Mouse (Mus musculus) MEL (cell line): Measurements from ENCODE around the gene Olfr411. TPM values are rescaled to one million over a fixed set of nuclear protein-coding genes. Genes with fewer than 3 reads are reported as not detected.

ENCODE experiments used
- DNase-seq: peaks from one replicate; pipeline ENCODE4 v3.0.0; 2011; ENCODE audit warnings: low read depth, low spot score
- H3K27ac ChIP-seq: 2 replicates; pipeline ENCODE4 v1.5.1; 2012; ENCODE audit warnings: low read depth, mild to moderate bottlenecking, control low read depth, low read length, moderate library complexity; ENCODE audit not compliant: control insufficient read depth
- H3K27me3 ChIP-seq, 2 experiments: fragments of 150-350 bp in 1 of 2; sonication (generic) in 1 of 2; 2 replicates each; pipeline ENCODE4 v1.6.1; 2012; ENCODE audit warnings: low read length in 2 of 2, mild to moderate bottlenecking in 2 of 2, improper control_type of control experiment in 1 of 2, moderate library complexity in 1 of 2; ENCODE audit not compliant: insufficient read depth in 2 of 2, control insufficient read depth in 1 of 2
- H3K36me3 ChIP-seq, 2 experiments: 2 replicates each; pipeline ENCODE4 v1.6.1; 2012 to 2014; ENCODE audit warnings: low read length in 2 of 2, improper control_type of control experiment in 1 of 2, inconsistent platforms in 1 of 2, mild to moderate bottlenecking in 1 of 2; ENCODE audit not compliant: insufficient read depth in 2 of 2, control insufficient read depth in 1 of 2
- H3K4me1 ChIP-seq, 2 experiments: fragments of 150-350 bp in 1 of 2; sonication (generic) in 1 of 2; 2 replicates each; pipeline ENCODE4 v1.6.1; 2012; ENCODE audit warnings: low read length in 2 of 2, improper control_type of control experiment in 1 of 2, mild to moderate bottlenecking in 1 of 2; ENCODE audit not compliant: insufficient read depth in 2 of 2, control insufficient read depth in 1 of 2
- H3K4me3 ChIP-seq, 2 experiments: fragments of 150-350 bp in 1 of 2; sonication (generic) in 1 of 2; 2 replicates each; pipeline ENCODE4 v1.5.1; 2012; ENCODE audit warnings: low read depth in 2 of 2, low read length in 2 of 2, mild to moderate bottlenecking in 2 of 2, moderate library complexity in 2 of 2, control low read depth in 1 of 2, improper control_type of control experiment in 1 of 2; ENCODE audit not compliant: control insufficient read depth in 1 of 2, insufficient read depth in 1 of 2
- H3K79me2 ChIP-seq: 2 replicates; pipeline ENCODE4 v1.6.1; 2012; ENCODE audit warnings: mild to moderate bottlenecking, low read length, moderate library complexity; ENCODE audit not compliant: control insufficient read depth, poor library complexity, insufficient read depth
- H3K9ac ChIP-seq: 2 replicates; pipeline ENCODE4 v1.6.1; 2012; ENCODE audit warnings: low read depth, mild to moderate bottlenecking, control low read depth, low read length, moderate library complexity; ENCODE audit not compliant: control insufficient read depth, poor library complexity, severe bottlenecking
- H3K9me3 ChIP-seq: fragments of 150-350 bp; sonication (generic); replicated peaks from 2 replicates; pipeline ENCODE4 v1.6.1; 2012; ENCODE audit warnings: mild to moderate bottlenecking, low read length, improper control_type of control experiment, moderate library complexity; ENCODE audit not compliant: insufficient read depth
- CHD1 ChIP-seq: IDR thresholded peaks from 2 replicates; pipeline ENCODE4 v1.6.1; 2012; ENCODE audit warnings: low read depth, mild to moderate bottlenecking, inconsistent platforms, low read length, improper control_type of control experiment
- CHD2 ChIP-seq: IDR thresholded peaks from 2 replicates; pipeline ENCODE4 v1.6.1; 2011; ENCODE audit warnings: low read length, improper control_type of control experiment
- ELF1 ChIP-seq: IDR thresholded peaks from 2 replicates; pipeline ENCODE4 v1.6.1; 2014; ENCODE audit warnings: low read depth, mild to moderate bottlenecking, inconsistent platforms, low read length, improper control_type of control experiment, moderate library complexity
- EP300 ChIP-seq, 2 experiments: IDR thresholded peaks; 2 replicates each; pipeline ENCODE4 v1.6.1; 2011; ENCODE audit warnings: improper control_type of control experiment in 2 of 2, low read length in 2 of 2, low read depth in 1 of 2, mild to moderate bottlenecking in 1 of 2
- JUND ChIP-seq: IDR thresholded peaks from 2 replicates; pipeline ENCODE4 v1.6.1; 2011; ENCODE audit warnings: low read depth, mild to moderate bottlenecking, improper control_type of control experiment, low read length
- KAT2A ChIP-seq: conservative IDR thresholded peaks from 2 replicates; pipeline ENCODE4 v1.6.1; 2012; ENCODE audit warnings: low read depth, low read length, improper control_type of control experiment, inconsistent platforms
- MAX ChIP-seq: IDR thresholded peaks from 2 replicates; pipeline ENCODE4 v1.6.1; 2011; ENCODE audit warnings: low read length, improper control_type of control experiment
- MAZ ChIP-seq: IDR thresholded peaks from 2 replicates; pipeline ENCODE4 v1.6.1; 2012; ENCODE audit warnings: low read depth, mild to moderate bottlenecking, inconsistent platforms, low read length, improper control_type of control experiment
- MXI1 ChIP-seq: IDR thresholded peaks from 2 replicates; pipeline ENCODE4 v1.6.1; 2011; ENCODE audit warnings: mild to moderate bottlenecking, low read depth, low read length, improper control_type of control experiment
- MYB ChIP-seq: IDR thresholded peaks from 2 replicates; pipeline ENCODE4 v1.6.1; 2011; ENCODE audit warnings: mild to moderate bottlenecking, low read depth, low read length, improper control_type of control experiment
- NRF1 ChIP-seq: IDR thresholded peaks from 2 replicates; pipeline ENCODE4 v1.6.1; 2014; ENCODE audit warnings: low read depth, mild to moderate bottlenecking, inconsistent platforms, low read length, improper control_type of control experiment, moderate library complexity; ENCODE audit not compliant: poor library complexity, insufficient read depth, severe bottlenecking
- POLR2A ChIP-seq, 2 experiments: IDR thresholded peaks; 2 replicates each; pipeline ENCODE4 v1.6.1; 2011 to 2012; ENCODE audit warnings: low read length in 2 of 2, mild to moderate bottlenecking in 2 of 2, control low read depth in 1 of 2, improper control_type of control experiment in 1 of 2, low read depth in 1 of 2, moderate library complexity in 1 of 2; ENCODE audit not compliant: control insufficient read depth in 1 of 2, insufficient read depth in 1 of 2, poor library complexity in 1 of 2
- POLR2AphosphoS2 ChIP-seq: IDR thresholded peaks from 2 replicates; pipeline ENCODE4 v1.6.1; 2011; ENCODE audit warnings: low read length, improper control_type of control experiment
- RAD21 ChIP-seq: IDR thresholded peaks from 2 replicates; pipeline ENCODE4 v1.6.1; 2011; ENCODE audit warnings: mild to moderate bottlenecking, low read depth, low read length, improper control_type of control experiment
- SMC3 ChIP-seq: IDR thresholded peaks from 2 replicates; pipeline ENCODE4 v1.6.1; 2011; ENCODE audit warnings: low read depth, low read length, improper control_type of control experiment
- TBP ChIP-seq: IDR thresholded peaks from 2 replicates; pipeline ENCODE4 v1.8.0; 2011; ENCODE audit warnings: low read depth, low read length, improper control_type of control experiment
- UBTF ChIP-seq: IDR thresholded peaks from 2 replicates; pipeline ENCODE4 v1.6.1; 2012; ENCODE audit warnings: low read depth, mild to moderate bottlenecking, inconsistent platforms, low read length, improper control_type of control experiment, moderate library complexity, borderline replicate concordance; ENCODE audit not compliant: insufficient read depth
- USF1 ChIP-seq: IDR thresholded peaks from 2 replicates; pipeline ENCODE4 v1.6.1; 2014; ENCODE audit warnings: low read depth, mild to moderate bottlenecking, inconsistent platforms, low read length, improper control_type of control experiment, moderate library complexity
- ZC3H11A ChIP-seq: IDR thresholded peaks from 2 replicates; pipeline ENCODE4 v1.6.1; 2012; ENCODE audit warnings: low read depth, mild to moderate bottlenecking, inconsistent platforms, low read length, improper control_type of control experiment
- ZKSCAN1 ChIP-seq: IDR thresholded peaks from 2 replicates; pipeline ENCODE4 v1.6.1; 2012; ENCODE audit warnings: low read depth, mild to moderate bottlenecking, inconsistent platforms, low read length, improper control_type of control experiment, moderate library complexity
- ZMIZ1 ChIP-seq: IDR thresholded peaks from 2 replicates; pipeline ENCODE4 v1.6.1; 2012; ENCODE audit warnings: low read depth, mild to moderate bottlenecking, inconsistent platforms, low read length, improper control_type of control experiment, moderate library complexity
- ZNF384 ChIP-seq: IDR thresholded peaks from 2 replicates; pipeline ENCODE4 v1.6.1; 2012; ENCODE audit warnings: low read depth, mild to moderate bottlenecking, inconsistent platforms, low read length, improper control_type of control experiment
- polyA plus RNA-seq, 2 experiments: library from polyadenylated mRNA; stranded (reverse) in 1 of 2; unstranded in 1 of 2; fragments of >175 nt in 1 of 2; fragments of >200 nt in 1 of 2; gene quantifications; 2 replicates each; pipeline versions ENCODE4 v1.2.1 to v1.2.4; 2012; ENCODE audit warnings: low replicate concordance in 2 of 2, low read depth in 1 of 2; ENCODE audit not compliant: insufficient read length in 2 of 2, insufficient read depth in 1 of 2, missing spikeins in 1 of 2
- total RNA-seq: library from RNA; depleted of rRNA; stranded (reverse); fragments of 300-350 nt; gene quantifications from 2 replicates; pipeline ENCODE4 v1.2.3, GENCODE M21; 2012

Gene Olfr411
- total and polyA plus RNA-seq, 3 experiments, result not detected

- no peak within 1 kb of the TSS for H3K27ac ChIP-seq
- no peak within 1 kb of the TSS for H3K9ac ChIP-seq
- no peak within 1 kb of the TSS for H3K4me3 ChIP-seq
- H3K27me3 ChIP-seq, result peaks cover 0 to 3% of the 10 kb centered on the region in 2 experiments; a peak in 2 of 4 replicates
- no peaks in the 10 kb centered on the region for H3K9me3 ChIP-seq
- no peaks in the 10 kb centered on the region for H3K79me2 ChIP-seq
- no peak for TF ChIP-seq CHD1
- TF ChIP-seq MAZ, result no peak
- TF ChIP-seq MXI1, result no peak
- TF ChIP-seq POLR2A (IDR thresholded peaks at IDR 0.05; ENCODE audit: control insufficient read depth in 1 of 2, insufficient read depth in 1 of 2, low read depth in 1 of 2, low read length in 2 of 2, poor library complexity in 1 of 2), result no peak
- TF ChIP-seq SMC3, result no peak
- TF ChIP-seq UBTF, result no peak
- no peak for TF ChIP-seq USF1
- no peak for TF ChIP-seq ZC3H11A
- TF ChIP-seq CHD2, result no peak
- no peak for TF ChIP-seq EP300 (IDR thresholded peaks at IDR 0.05; ENCODE audit: low read depth in 1 of 2, low read length in 2 of 2)
- no peak for TF ChIP-seq NRF1
- no peak for TF ChIP-seq JUND
- H3K36me3 ChIP-seq, result no peaks in the 10 kb centered on the region
- DNase-seq, result no peak
- no peaks in the 10 kb centered on the region for H3K4me1 ChIP-seq
These were observed 9.3 kb upstream of the Olfr411 start, which contains the start of gene Olfr412 for GRCm38 (mm10) chr11:74361769-74362168. TSS of gene Olfr412 (plus strand) at chr11:74362069.

- Histone ChIP-seq H3K79me2 (no peaks in the 10 kb centered on the region), H3K27me3 (peaks cover 2% of the 10 kb centered on the region in 2 experiments; a peak in 2 of 4 replicates), H3K9me3 (no peaks in the 10 kb centered on the region)
- TF ChIP-seq POLR2A (IDR thresholded peaks at IDR 0.05; ENCODE audit: control insufficient read depth in 1 of 2, insufficient read depth in 1 of 2, low read depth in 1 of 2, low read length in 2 of 2, poor library complexity in 1 of 2), result no peak
- TF ChIP-seq ZKSCAN1, result no peak
- no peak for TF ChIP-seq RAD21
- TF ChIP-seq TBP, result no peak
- TF ChIP-seq MYB, result no peak
- no peak for TF ChIP-seq ZMIZ1
- no peak for TF ChIP-seq MAX
- no peak for TF ChIP-seq UBTF
- no peak for TF ChIP-seq MXI1
- no peak for TF ChIP-seq KAT2A
- no peak for TF ChIP-seq NRF1
- no peak for TF ChIP-seq ELF1
- TF ChIP-seq POLR2AphosphoS2, result no peak
- no peak for TF ChIP-seq ZNF384
- no peak for TF ChIP-seq MAZ
- TF ChIP-seq, all 39 proteins: peak for 0
- no peak within 1 kb of the TSS for H3K4me3 ChIP-seq
- H3K9ac ChIP-seq, result no peak within 1 kb of the TSS
- no peaks in the 10 kb centered on the region for H3K36me3 ChIP-seq
- H3K27ac ChIP-seq, result no peak within 1 kb of the TSS
- no peaks in the 10 kb centered on the region for H3K4me1 ChIP-seq
- no peak for DNase-seq
These were observed 14.5 kb downstream of the Olfr411 start, which contains the start of gene Olfr410 for GRCm38 (mm10) chr11:74337931-74338330. TSS of gene Olfr410 (minus strand) at chr11:74338031.
